ENCODE assay signal across 9 mouse cellular contexts in the genomic region with DNA sequence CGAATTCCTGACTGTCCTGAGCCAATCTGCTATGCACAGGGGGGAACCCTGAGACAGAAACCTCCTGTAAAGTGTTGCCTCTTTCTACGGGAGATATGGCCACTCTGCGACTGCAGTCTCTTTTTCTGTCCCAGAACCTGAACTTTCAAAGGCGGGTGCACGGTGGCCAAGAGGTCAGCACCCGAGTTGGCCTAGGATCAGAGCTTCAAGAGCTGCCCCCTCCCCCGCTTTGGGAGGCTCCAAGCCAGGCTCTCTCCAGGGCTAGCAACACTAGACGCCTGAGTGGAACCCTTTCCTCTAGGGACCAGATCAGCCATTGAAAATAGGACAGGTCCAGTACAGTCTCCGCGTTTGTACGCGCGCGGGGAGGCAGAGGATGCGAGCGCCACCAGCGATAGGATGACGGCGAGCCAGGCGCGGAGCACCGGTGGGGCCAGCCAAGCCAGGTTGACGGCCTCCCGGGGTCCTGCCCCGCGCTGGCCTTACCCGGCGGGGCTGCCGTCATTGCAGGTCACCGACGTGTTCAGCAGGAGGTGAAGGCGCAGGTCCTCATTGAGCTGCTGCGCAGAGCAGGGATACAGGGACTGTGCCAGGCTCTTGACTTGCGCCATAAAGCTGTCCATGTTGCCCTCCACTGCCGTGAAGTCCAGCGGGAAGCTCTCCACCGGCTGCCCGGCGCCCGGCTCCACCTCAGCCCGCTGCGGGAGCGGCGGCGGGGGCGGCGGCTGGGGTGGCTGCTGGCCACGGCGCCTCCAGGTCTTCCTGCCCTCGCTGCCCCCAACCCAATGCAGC. TPM values are rescaled to one million over a fixed set of nuclear protein-coding genes. Genes with fewer than 3 reads are reported as not detected.
DNase-seq lines count a peak whose midpoint lies in the region; ATAC-seq and TF ChIP-seq lines count a peak whose summit lies in the region.
"Had no signal": no experiment of that assay in that cellular context is flagged by ENCODE, and none has a peak within 500 bp of the region (broad histone marks: within the 10 kb centered on the region; RNA-seq: fewer than 3 reads in every experiment).

No protein-coding gene starts in this region.

- H3K4me2 ChIP-seq in heart, embryonic 11.5 days, result peak overlapping the region; percentile 81
- H3K4me2 ChIP-seq in midbrain, embryonic 11.5 days, result peak overlapping the region; percentile 40

- no peak for DNase-seq in heart, postnatal 10 days
- peak; percentile 30 for DNase-seq in kidney, adult 11 months
- peak; percentile 93 for DNase-seq in midbrain, embryonic 11.5 days (ENCODE audit: low spot score, missing footprints)
- no peak for DNase-seq in cerebellum, adult 9-10 months
- DNase-seq in cerebellum, postnatal 25 days, result no peak
- DNase-seq in cerebellum, postnatal 14 days, result no peak

- H3K36me3 ChIP-seq in heart, embryonic 11.5 days (ENCODE audit: control insufficient read depth, insufficient read depth, low read length), result no peaks in the 10 kb centered on the region
- no peaks in the 10 kb centered on the region for H3K36me3 ChIP-seq in midbrain, embryonic 11.5 days (ENCODE audit: control insufficient read depth, insufficient read depth, low read length)

- ATAC-seq in heart, embryonic 11.5 days (replicated peaks; ENCODE audit: insufficient number of reproducible peaks, low FRiP score, low TSS enrichment), result no peak
- 0 out of 2 replicates have a peak, but pooled peaks have one; percentile 20 for ATAC-seq in midbrain, embryonic 11.5 days (ENCODE audit: low FRiP score)

- peaks cover 76% of the 10 kb centered on the region for H3K27me3 ChIP-seq in heart, embryonic 11.5 days (ENCODE audit: control insufficient read depth, insufficient read depth, low read length)
- peaks cover 59% of the 10 kb centered on the region for H3K27me3 ChIP-seq in midbrain, embryonic 11.5 days (ENCODE audit: control insufficient read depth, insufficient read depth, low read length)

- peak overlapping the region; percentile 49 for H3K4me3 ChIP-seq in heart, embryonic 11.5 days (ENCODE audit: low read depth, low read length)
- peak overlapping the region; percentile 7; the same call in 1 of the 2 replicates for H3K4me3 ChIP-seq in cortical plate, adult 2 months (ENCODE audit: insufficient read depth, low read length)
- H3K4me3 ChIP-seq in midbrain, embryonic 11.5 days (ENCODE audit: low read depth, low read length), result peak overlapping the region; percentile 35

- H3K27ac ChIP-seq in heart, embryonic 11.5 days (ENCODE audit: low read depth, low read length), result no peak overlapping the region
- peak overlapping the region; percentile 28; the same call in 1 of the 2 replicates for H3K27ac ChIP-seq in cortical plate, adult 2 months (ENCODE audit: insufficient read depth, low read length)
- H3K27ac ChIP-seq in midbrain, embryonic 11.5 days (ENCODE audit: low read depth, low read length), result no peak overlapping the region

- H3K4me1 ChIP-seq in heart, embryonic 11.5 days (ENCODE audit: control insufficient read depth, insufficient read depth, low read length), result peaks cover 15% of the 10 kb centered on the region
- H3K4me1 ChIP-seq in cortical plate, adult 2 months (ENCODE audit: control insufficient read depth, insufficient read depth, low read length), result no peaks in the 10 kb centered on the region
- H3K4me1 ChIP-seq in midbrain, embryonic 11.5 days (ENCODE audit: control insufficient read depth, insufficient read depth, low read length), result peaks cover 13% of the 10 kb centered on the region

- peak overlapping the region; percentile 63 for H3K9ac ChIP-seq in heart, embryonic 11.5 days (ENCODE audit: low read depth, low read length)
- H3K9ac ChIP-seq in midbrain, embryonic 11.5 days (ENCODE audit: low read length), result no peak overlapping the region; the same call in 1 of the 2 replicates

- intact Hi-C loops in heart, postnatal 10 days (cut with DNase I), result loop anchor here (1.0 to 5.0 kb wide), 3 partner anchors 19 to 118 kb away; no protein-coding TSS in a partner anchor

- TF ChIP-seq POLR2A in cortical plate, adult 2 months (IDR thresholded peaks at IDR 0.05; ENCODE audit: extremely low read depth, insufficient read depth, low read length), result no peak

- WGBS in heart, embryonic 11.5 days (ENCODE audit: insufficient replicate concordance), result 5% methylated on average over 50 of the region's 50 CpGs
- 3% methylated on average over 50 of the region's 50 CpGs for WGBS in midbrain, embryonic 11.5 days

- H3K9me3 ChIP-seq in heart, embryonic 11.5 days (replicated peaks; ENCODE audit: control insufficient read depth, low read length), result no peaks in the 10 kb centered on the region
- H3K9me3 ChIP-seq in midbrain, embryonic 11.5 days (ENCODE audit: control insufficient read depth, low read length), result no peaks in the 10 kb centered on the region

- no peak for TF ChIP-seq CTCF in cortical plate, adult 2 months (IDR thresholded peaks at IDR 0.05; ENCODE audit: extremely low read depth, insufficient read depth, low read length)

RNA-seq across cellular contexts. Expression of a gene that starts 1.3 kb away (rescaled TPM):
- 1.4 and 1.5 TPM in 2 replicates for polyA plus RNA-seq in heart, embryonic 11.5 days (2014; fragmentation: Nextera tagmentation; extraction: Ambion mirVana)
- total RNA-seq in heart, postnatal 10 days (2021), result under 1 TPM in 1 of 2 experiments, not detected in 1; 0.12 TPM
- 6.8 and 7.1 TPM in 2 replicates for polyA plus RNA-seq in cortical plate, adult 2 months (2012; rRNA removed)
- 0.90 and 1.4 TPM in 2 replicates for polyA plus RNA-seq in midbrain, embryonic 11.5 days (2014; fragmentation: Nextera tagmentation; extraction: Ambion mirVana)
- total RNA-seq: CH12.LX had no signal

RNA-seq across cellular contexts. Expression of a gene that starts 11.7 kb away (rescaled TPM):
- 8.1 and 12.3 TPM in 2 replicates for polyA plus RNA-seq in heart, embryonic 11.5 days (2014; fragmentation: Nextera tagmentation; extraction: Ambion mirVana)
- 10 to 100 TPM; 38.0 to 41.6 TPM for total RNA-seq in heart, postnatal 10 days (2021)
- polyA plus RNA-seq in cortical plate, adult 2 months (2012; rRNA removed), result 3.4 and 3.6 TPM in 2 replicates
- polyA plus RNA-seq in midbrain, embryonic 11.5 days (2014; fragmentation: Nextera tagmentation; extraction: Ambion mirVana), result 0.36 and 0.57 TPM in 2 replicates

RNA-seq across cellular contexts. Expression of a gene that starts 13.1 kb away (rescaled TPM):
- 93.9 and 103 TPM in 2 replicates for polyA plus RNA-seq in heart, embryonic 11.5 days (2014; fragmentation: Nextera tagmentation; extraction: Ambion mirVana)
- 10 to 100 TPM; 52.8 to 53.0 TPM for total RNA-seq in heart, postnatal 10 days (2021)
- 46.2 and 46.8 TPM in 2 replicates for polyA plus RNA-seq in cortical plate, adult 2 months (2012; rRNA removed)
- 101 and 113 TPM in 2 replicates for polyA plus RNA-seq in midbrain, embryonic 11.5 days (2014; fragmentation: Nextera tagmentation; extraction: Ambion mirVana)

RNA-seq across cellular contexts. Expression of a gene that starts 16.1 kb away (rescaled TPM):
- 22.8 and 24.9 TPM in 2 replicates for polyA plus RNA-seq in heart, embryonic 11.5 days (2014; fragmentation: Nextera tagmentation; extraction: Ambion mirVana)
- 1 to 10 TPM; 4.8 to 5.5 TPM for total RNA-seq in heart, postnatal 10 days (2021)
- polyA plus RNA-seq in cortical plate, adult 2 months (2012; rRNA removed), result 2.2 and 3.6 TPM in 2 replicates
- 32.4 and 32.8 TPM in 2 replicates for polyA plus RNA-seq in midbrain, embryonic 11.5 days (2014; fragmentation: Nextera tagmentation; extraction: Ambion mirVana)

RNA-seq across cellular contexts. Expression of a gene that starts 26.3 kb away (rescaled TPM):
- 19.4 and 20.2 TPM in 2 replicates for polyA plus RNA-seq in heart, embryonic 11.5 days (2014; fragmentation: Nextera tagmentation; extraction: Ambion mirVana)
- total RNA-seq in heart, postnatal 10 days (2021), result 10 to 100 TPM; 24.2 to 27.0 TPM
- 83.7 and 83.9 TPM in 2 replicates for polyA plus RNA-seq in cortical plate, adult 2 months (2012; rRNA removed)
- polyA plus RNA-seq in midbrain, embryonic 11.5 days (2014; fragmentation: Nextera tagmentation; extraction: Ambion mirVana), result 18.0 and 19.7 TPM in 2 replicates

Comparison
In these comparisons a context has a peak if more than half of its experiments do, and no peak if none do; other contexts are left out.
1. DNase-seq: peak in kidney, adult 11 months (single experiment) and midbrain, embryonic 11.5 days (single experiment); none in heart, postnatal 10 days (0 of 2), cerebellum, adult 9-10 months (single experiment), cerebellum, postnatal 25 days (0 of 2) and cerebellum, postnatal 14 days (0 of 2).
2. Peak in every context shown above with its lines, with median percentiles within 50 percentile points of each other: H3K4me3 ChIP-seq.